Mouse (Mus musculus): ENCODE measurements around the gene Pfdn6. TPM values are rescaled to one million over a fixed set of nuclear protein-coding genes. Genes with fewer than 3 reads are reported as not detected.
"Not testable (repeated sequence)": the region's sequence is repeated elsewhere in the genome, so short reads cannot be mapped to it uniquely, and the experiment has no call there.

The Pfdn6 gene
- polyA plus RNA-seq, 2 experiments from 2014 or later: 121 to 141 TPM

- peak; percentile 58 for ATAC-seq
Observed at GRCm38 (mm10) chr17:33897114-33897794, 42.9 kb downstream of the Pfdn6 start.

- ATAC-seq: not testable (repeated sequence)
Observed at GRCm38 (mm10) chr17:33893011-33893410, 47.1 kb downstream of the Pfdn6 start.

- ATAC-seq: no peak
Observed at GRCm38 (mm10) chr17:33892429-33892828, 47.7 kb downstream of the Pfdn6 start.

- ATAC-seq: not testable (repeated sequence)
Observed at GRCm38 (mm10) chr17:33891892-33892291, 48.3 kb downstream of the Pfdn6 start.

- ATAC-seq: no peak
Observed at GRCm38 (mm10) chr17:33891357-33891756, 48.8 kb downstream of the Pfdn6 start.

GRCm38 (mm10) chr17:33890533-33891059 lies 49.5 kb downstream of the Pfdn6 start, which contains the start of gene Kifc1:
Gene Kifc1, minus strand, starts transcription at chr17:33890661.
- ATAC-seq: peak; percentile 99

- ATAC-seq: not testable (repeated sequence)
Observed at GRCm38 (mm10) chr17:33889941-33890532, 50.1 kb downstream of the Pfdn6 start.

Other genes with a start within 250 kb of the Pfdn6 start
- 10 to 100 TPM; 23.1 to 24.4 TPM for gene March2, start 221.7 kb downstream of the Pfdn6 start, polyA plus RNA-seq (2017; shearing (Covaris generic))
- gene Rab11b, start 179.8 kb downstream of the Pfdn6 start, polyA plus RNA-seq (2017; shearing (Covaris generic)): 100 to 1,000 TPM; 257 to 400 TPM
- gene Angptl4, start 158.5 kb downstream of the Pfdn6 start, polyA plus RNA-seq (2017; shearing (Covaris generic)): 1 to 10 TPM; 4.4 to 6.1 TPM
- gene Kank3, start 129.8 kb downstream of the Pfdn6 start, polyA plus RNA-seq (2017; shearing (Covaris generic)): 1 to 10 TPM; 6.3 to 8.9 TPM
- gene Rps28, start 115.8 kb downstream of the Pfdn6 start, polyA plus RNA-seq (2017; shearing (Covaris generic)): 1,000 to 10,000 TPM; 1,453 to 2,471 TPM
- gene Ndufa7, start 115.8 kb downstream of the Pfdn6 start, polyA plus RNA-seq (2017; shearing (Covaris generic)): 100 to 1,000 TPM; 377 to 404 TPM
- 10 to 100 TPM; 11.0 to 11.9 TPM for gene Cd320, start 97.3 kb downstream of the Pfdn6 start, polyA plus RNA-seq (2017; shearing (Covaris generic))
- gene Gm7029, start 66.5 kb downstream of the Pfdn6 start, polyA plus RNA-seq (2017; shearing (Covaris generic)): not detected
- 1 to 10 TPM; 1.3 to 4.7 TPM for gene Kifc1, start 49.7 kb downstream of the Pfdn6 start, polyA plus RNA-seq (2017; shearing (Covaris generic))
- gene Platr17, start 35.2 kb downstream of the Pfdn6 start, polyA plus RNA-seq (2017; shearing (Covaris generic)): 1 to 10 TPM; 2.0 to 3.1 TPM
- gene Daxx, start 30.9 kb downstream of the Pfdn6 start, polyA plus RNA-seq (2017; shearing (Covaris generic)): 100 to 1,000 TPM; 117 to 200 TPM
- gene Tapbp, start 24.4 kb downstream of the Pfdn6 start, polyA plus RNA-seq (2017; shearing (Covaris generic)): 100 to 1,000 TPM; 348 to 555 TPM
- gene Zbtb22, start 24.4 kb downstream of the Pfdn6 start, polyA plus RNA-seq (2017; shearing (Covaris generic)): 1 to 10 TPM; 3.6 to 3.8 TPM
- gene Rgl2, start 10.8 kb downstream of the Pfdn6 start, polyA plus RNA-seq (2017; shearing (Covaris generic)): 10 to 100 TPM; 30.2 to 31.4 TPM
- 10 to 100 TPM; 11.5 to 14.3 TPM for gene Wdr46, start 317 bp upstream of the Pfdn6 start, polyA plus RNA-seq (2017; shearing (Covaris generic))
- gene B3galt4, start 11.1 kb upstream of the Pfdn6 start, polyA plus RNA-seq (2017; shearing (Covaris generic)): 10 to 100 TPM; 13.2 to 21.0 TPM
- gene Vps52, start 15.5 kb upstream of the Pfdn6 start, polyA plus RNA-seq (2017; shearing (Covaris generic)): 10 to 100 TPM; 27.4 to 47.4 TPM
- 1,000 to 10,000 TPM; 6,766 to 6,959 TPM for gene Rps18, start 15.7 kb upstream of the Pfdn6 start, polyA plus RNA-seq (2017; shearing (Covaris generic))
- gene H2-K1, start 60.0 kb upstream of the Pfdn6 start, polyA plus RNA-seq (2017; shearing (Covaris generic)): 1,000 to 10,000 TPM; 5,395 to 7,513 TPM
- gene Ring1, start 84.3 kb upstream of the Pfdn6 start, polyA plus RNA-seq (2017; shearing (Covaris generic)): 1 to 10 TPM; 2.2 to 2.3 TPM
- 10 to 100 TPM; 20.9 to 21.4 TPM for gene H2-Ke6, start 87.7 kb upstream of the Pfdn6 start, polyA plus RNA-seq (2017; shearing (Covaris generic))
- gene Slc39a7, start 91.3 kb upstream of the Pfdn6 start, polyA plus RNA-seq (2017; shearing (Covaris generic)): 10 to 100 TPM; 53.0 to 92.6 TPM
- 10 to 100 TPM; 11.2 to 12.5 TPM for gene Rxrb, start 91.5 kb upstream of the Pfdn6 start, polyA plus RNA-seq (2017; shearing (Covaris generic))
- gene Col11a2, start 99.1 kb upstream of the Pfdn6 start, polyA plus RNA-seq (2017; shearing (Covaris generic)): under 1 TPM; 0.15 to 0.42 TPM
- gene H2-Oa, start 152.0 kb upstream of the Pfdn6 start, polyA plus RNA-seq (2017; shearing (Covaris generic)): 10 to 100 TPM; 56.0 to 68.2 TPM
- gene H2-DMa, start 179.2 kb upstream of the Pfdn6 start, polyA plus RNA-seq (2017; shearing (Covaris generic)): 100 to 1,000 TPM; 144 to 205 TPM
- gene Brd2, start 182.3 kb upstream of the Pfdn6 start, polyA plus RNA-seq (2017; shearing (Covaris generic)): 100 to 1,000 TPM; 108 to 154 TPM
- 10 to 100 TPM in 1 of 2 experiments, 1 to 10 TPM in 1; 3.7 to 27.1 TPM for gene H2-DMb2, start 203.0 kb upstream of the Pfdn6 start, polyA plus RNA-seq (2017; shearing (Covaris generic))
- 1 to 10 TPM; 3.4 to 6.2 TPM for gene H2-DMb1, start 212.7 kb upstream of the Pfdn6 start, polyA plus RNA-seq (2017; shearing (Covaris generic))
- gene Tap1, start 247.2 kb upstream of the Pfdn6 start, polyA plus RNA-seq (2017; shearing (Covaris generic)): 100 to 1,000 TPM; 163 to 238 TPM
- gene Psmb9, start 247.4 kb upstream of the Pfdn6 start, polyA plus RNA-seq (2017; shearing (Covaris generic)): 100 to 1,000 TPM; 280 to 324 TPM

Measured in CD4-positive, CD25-positive, alpha-beta regulatory T cell, adult 4 months (primary cell).